Mouse (Mus musculus) brain, embryonic 14.5 days (tissue): Measurements from ENCODE around the gene Med13l.

Experiments used
- CTCF ChIP-seq: fragments of 200-500 bp; IDR thresholded peaks from 2 replicates; pipeline ENCODE4 v1.5.1; 2012; ENCODE audit warnings: inconsistent platforms, mild to moderate bottlenecking, moderate library complexity, borderline replicate concordance; ENCODE audit not compliant: insufficient read depth, insufficient read length; ENCODE audit errors: extremely low read depth
- POLR2A ChIP-seq: fragments of 200-500 bp; IDR thresholded peaks from 2 replicates; pipeline ENCODE4 v1.6.1; 2012; ENCODE audit warnings: mild to moderate bottlenecking, inconsistent platforms, borderline replicate concordance; ENCODE audit not compliant: poor library complexity, insufficient read depth, insufficient read length, severe bottlenecking; ENCODE audit errors: extremely low read depth

DNA sequence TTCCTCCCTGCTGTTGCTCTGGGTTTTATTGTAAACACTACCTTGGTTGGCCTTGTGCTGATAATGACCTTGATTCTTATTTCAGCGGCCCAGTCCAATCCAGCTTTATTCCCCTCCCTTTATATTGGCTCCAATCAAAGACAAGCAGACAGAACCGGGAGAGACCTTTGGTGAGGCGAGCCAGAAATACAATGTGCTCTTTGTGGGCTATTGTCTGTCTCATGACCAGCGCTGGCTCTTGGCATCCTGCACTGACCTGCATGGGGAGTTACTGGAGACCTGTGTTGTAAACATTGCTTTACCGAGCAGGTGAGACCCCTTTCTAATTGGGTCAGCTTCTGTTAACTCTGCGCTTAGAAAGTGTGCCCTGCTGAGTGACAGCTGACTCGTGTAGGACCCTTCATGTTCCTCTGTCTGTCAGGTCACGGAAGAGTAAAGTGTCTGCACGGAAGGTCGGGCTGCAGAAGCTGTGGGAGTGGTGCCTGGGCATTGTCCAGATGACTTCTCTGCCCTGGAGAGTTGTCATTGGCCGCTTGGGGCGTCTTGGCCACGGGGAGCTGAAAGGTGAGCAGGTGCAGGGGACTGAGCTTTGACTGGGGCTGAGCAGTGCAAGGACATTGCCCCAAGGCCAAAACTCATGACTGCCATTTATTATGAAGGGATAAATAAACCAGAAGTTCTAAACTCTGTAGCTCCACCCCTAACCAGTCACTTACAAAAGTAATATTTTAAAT is 191.1 kb downstream of the Med13l start:
- TF ChIP-seq CTCF (no peak), POLR2A (no peak)
